Mouse (Mus musculus) MEL-GATA-1-ER (cell line): Measurements from ENCODE around the gene Cfap299.
"Not testable (repeated sequence)": the region's sequence is repeated elsewhere in the genome, so short reads cannot be mapped to it uniquely, and the experiment has no call there.

Source experiments
- DNase-seq: peaks from one replicate; pipeline ENCODE4 v3.0.0-alpha.2; 2012; ENCODE audit warnings: low read depth; ENCODE audit errors: extremely low read depth

The Cfap299 gene

DNA sequence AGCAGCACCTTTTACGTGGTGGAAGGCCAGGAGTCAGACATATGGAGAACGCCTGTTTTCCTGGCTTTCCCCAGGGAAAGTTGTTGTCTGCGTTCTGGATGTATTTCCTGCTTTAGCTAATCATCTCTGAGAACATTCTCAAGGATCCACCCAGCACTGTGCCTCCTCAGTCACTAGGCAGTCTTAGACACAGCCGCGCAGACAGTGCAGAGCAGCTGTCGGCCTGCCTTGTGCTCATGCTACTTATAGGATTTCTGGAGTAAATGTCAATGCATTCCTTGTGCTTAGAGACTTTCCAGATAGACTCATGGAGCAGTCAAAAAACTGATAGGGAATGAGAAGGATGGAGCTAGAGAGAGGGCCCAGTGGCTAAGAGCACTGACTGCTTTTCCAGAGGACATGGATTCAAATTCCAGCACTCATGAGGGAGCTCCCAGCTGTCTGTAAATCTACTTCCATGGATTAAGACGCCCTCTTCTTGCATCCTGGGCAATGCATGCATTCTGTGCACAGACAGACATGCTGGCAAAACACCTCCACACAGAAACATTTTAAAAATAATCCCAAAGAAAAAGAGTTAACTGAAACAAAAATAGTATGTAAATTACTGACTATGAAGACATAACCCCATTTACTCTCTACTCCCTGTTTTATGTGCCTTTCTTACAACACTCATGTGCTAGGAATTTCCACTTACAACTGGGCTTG, 193.3 kb downstream of the Cfap299 start:
- no peak for DNase-seq

DNA sequence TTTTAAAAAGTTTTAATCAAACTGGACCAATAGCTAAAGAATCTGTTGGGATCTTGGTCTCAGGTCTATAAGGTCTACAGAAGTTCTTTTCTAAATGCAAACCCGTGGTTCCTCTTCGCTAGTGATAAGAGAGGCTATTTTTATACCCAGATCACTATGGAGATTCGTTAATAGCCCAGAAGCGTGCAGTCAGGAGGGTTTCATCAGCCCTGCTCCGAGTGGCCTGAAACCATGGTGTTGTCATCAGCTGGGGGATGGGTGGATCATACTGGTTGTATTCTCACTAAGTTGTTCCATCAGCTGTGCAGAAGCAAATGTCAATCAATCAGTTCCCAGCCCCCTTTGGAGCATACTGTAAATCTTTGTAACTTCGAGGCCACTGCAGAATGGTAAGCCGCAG, 193.9 kb downstream of the Cfap299 start:
- DNase-seq, result no peak

DNA sequence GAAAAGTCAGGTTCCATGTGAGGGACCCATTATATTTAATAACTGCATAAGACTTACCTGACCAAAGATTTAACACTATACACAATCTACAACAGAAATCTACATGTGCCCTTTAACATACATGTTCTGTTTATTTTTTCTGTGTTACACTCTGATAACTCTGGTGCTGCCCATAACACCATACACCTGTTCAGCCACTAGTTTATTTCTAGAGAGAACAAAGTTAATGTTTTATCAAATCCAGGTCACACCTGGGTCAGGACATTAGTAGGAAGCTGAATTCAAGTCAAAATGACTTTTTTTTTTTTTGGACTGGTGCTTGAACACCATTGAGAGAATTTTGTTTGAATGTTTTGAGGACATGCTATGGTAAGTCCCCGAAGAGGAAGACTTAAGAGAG, 194.7 kb downstream of the Cfap299 start:
- no peak for DNase-seq

DNA sequence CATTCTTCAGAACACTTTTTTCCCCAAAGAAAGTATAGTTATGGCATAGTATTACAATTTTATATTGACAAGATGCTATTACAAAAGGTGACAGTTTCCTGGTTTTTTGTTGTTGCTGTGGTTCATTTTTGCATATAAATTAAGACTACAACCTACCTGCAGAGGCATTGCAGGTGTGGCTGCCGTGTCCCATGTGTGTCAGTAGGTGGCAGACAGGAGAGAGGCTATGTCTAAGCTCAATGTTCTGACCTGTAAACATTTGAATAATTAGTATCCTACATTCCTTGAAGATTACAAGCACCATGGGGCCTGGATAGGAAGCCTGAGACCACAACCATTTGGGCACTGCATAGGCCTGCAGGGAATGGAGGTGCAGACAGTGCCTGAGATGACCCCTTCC, 212.2 kb downstream of the Cfap299 start:
- no peak for DNase-seq

DNA sequence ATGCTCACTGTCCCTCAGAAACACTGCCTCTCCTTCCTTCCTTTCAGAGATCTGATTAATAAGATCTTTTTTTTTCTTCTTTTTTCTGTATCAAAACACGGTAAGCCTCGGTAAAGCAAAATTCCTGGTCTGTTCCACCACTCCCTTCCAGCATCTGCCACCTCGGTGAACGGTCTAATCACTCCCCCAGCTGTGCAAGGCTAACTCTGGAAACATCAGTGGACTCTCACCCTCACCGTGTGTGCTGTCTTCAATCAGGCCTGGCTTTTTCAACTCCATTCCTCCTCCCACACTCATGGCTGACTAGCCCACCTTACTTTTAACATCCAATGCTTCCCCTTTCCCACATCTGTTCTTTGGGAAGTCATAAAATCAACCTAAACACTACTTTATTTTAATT, 221.2 kb downstream of the Cfap299 start:
- DNase-seq, result no peak

DNA sequence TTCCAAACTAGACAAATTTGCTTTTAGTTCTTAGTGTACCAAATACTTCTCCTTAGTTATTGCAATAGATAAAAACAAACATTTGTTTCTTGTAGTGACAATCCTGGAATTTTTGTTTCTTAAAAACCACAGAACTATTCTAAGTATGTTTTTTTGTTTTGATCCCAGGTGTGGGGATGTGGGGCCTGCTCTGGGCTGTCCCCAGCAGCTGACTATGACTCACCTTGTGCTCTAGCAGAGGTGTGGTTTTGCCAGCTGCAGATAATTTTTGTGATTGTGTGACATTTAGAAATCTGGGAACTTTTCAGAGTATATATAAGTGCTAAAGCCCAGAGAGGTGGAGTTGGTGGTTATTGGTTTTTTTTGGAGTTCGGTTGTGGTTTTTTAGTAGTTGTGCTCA, 221.8 kb downstream of the Cfap299 start:
- DNase-seq, result no peak

DNA sequence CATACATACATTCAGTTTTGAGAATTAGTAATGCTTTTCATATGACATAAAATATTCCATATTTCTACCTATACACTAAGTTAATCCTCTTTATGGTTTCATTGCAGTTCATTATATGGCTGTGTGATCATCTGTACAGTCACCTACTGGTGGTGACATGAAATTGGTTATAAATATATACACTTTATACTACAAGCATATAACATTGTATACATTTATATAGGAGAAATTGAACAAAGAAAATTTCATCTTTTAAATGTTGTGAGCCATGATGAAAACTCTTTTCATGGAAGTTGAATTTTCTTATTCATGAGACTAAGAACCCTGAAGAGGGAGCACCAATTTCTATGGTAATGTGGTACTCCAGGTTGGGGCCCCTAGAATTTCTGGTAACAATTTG, 223.3 kb downstream of the Cfap299 start, which contains the start of gene Gm11111:
Gene Gm11111, plus strand, starts transcription at position 301 of the 400 bp plus-strand sequence.
- no peak for DNase-seq

DNA sequence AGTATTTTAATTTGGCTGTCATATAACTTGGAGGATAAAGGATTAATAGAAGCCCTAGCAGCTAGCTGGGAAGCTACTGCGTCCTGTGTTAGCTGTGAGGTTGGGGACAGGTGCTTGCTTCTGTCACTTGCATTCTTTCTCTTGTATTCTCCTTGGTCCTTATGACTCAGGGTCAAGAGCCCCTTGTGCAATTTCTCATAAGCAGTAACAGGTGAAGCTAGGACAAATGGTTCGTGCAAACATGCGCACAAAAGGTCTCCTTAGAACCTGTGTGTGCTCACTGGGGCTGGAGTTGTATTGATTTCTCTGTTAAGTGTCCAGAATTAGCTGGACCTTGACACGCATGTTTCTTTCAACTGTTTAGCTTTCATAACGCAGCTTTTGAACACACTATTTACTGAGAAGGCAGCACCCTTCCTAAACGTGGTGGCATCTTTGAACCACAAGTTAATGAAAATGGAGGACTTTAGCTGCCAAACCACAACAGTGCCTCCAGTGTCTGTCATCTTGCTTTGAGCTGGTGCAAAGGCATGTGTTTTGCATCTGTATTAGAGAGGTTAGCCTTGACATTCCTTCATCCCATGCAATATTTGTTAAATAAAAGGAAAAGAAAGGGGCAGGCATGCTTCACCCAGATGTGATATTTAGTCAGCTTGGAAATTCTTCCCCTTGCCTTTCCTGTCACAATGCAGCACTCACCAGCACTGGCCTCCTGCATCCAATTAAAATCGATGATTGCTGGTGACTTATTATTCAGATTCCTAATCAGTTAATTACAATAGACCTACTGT, 223.9 kb downstream of the Cfap299 start:
- DNase-seq, result no peak

DNA sequence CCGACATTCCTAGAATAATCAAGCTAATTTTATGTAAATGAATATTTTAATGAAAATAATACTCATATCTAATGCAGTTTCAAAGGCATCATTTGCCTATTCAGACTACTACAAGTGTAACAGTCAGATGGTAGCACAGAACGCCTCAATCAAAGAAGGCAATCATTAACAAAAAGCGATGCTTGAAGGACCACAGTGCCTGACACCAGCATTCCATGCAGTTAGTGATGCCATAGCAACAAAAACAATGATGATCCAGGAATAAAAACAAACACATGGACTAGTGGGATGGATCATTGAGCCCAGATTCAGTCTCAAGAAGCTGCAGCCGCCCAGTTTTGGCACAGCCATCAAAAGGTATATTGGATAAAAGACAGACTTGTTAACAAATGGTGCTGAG, 232.2 kb downstream of the Cfap299 start:
- DNase-seq, result no peak

DNA sequence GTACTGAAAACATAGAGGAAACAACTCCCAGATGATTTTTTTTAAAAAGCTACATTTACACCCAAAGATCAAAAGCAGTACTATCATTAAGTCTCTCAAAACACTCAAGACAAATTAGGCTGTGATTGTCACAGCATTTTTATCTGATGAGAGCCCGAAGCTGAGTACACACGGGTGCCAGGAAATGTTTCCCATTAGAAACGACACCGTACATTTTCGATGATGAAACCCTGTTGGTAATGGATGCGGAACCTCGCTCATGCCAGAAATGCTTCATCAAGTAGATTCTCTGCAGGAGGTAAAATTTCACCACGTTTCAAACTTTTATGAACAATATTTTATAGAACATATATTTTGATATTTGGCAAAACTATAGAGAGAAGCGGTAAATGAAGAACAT, 233.7 kb downstream of the Cfap299 start:
- DNase-seq, result no peak

DNA sequence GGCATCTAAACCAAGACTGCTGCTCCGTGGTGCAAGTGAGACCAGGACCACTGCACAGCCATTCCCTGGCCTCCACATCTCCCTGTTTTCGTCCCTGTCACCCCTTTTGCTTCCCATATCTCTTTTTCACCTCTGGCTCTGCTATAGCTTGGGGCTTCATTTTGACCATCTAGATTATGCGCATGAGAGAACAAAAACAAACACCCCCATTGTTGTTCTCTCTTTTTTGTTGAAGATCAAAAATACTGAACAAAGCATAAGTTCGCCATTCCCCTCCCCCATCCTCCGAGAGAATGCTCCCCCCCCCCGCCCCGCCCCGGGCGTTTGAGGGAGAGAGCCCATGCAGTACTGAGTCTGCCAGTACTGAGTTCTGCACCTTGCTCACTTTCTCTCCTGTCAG, 234.7 kb downstream of the Cfap299 start:
- no peak for DNase-seq

DNA sequence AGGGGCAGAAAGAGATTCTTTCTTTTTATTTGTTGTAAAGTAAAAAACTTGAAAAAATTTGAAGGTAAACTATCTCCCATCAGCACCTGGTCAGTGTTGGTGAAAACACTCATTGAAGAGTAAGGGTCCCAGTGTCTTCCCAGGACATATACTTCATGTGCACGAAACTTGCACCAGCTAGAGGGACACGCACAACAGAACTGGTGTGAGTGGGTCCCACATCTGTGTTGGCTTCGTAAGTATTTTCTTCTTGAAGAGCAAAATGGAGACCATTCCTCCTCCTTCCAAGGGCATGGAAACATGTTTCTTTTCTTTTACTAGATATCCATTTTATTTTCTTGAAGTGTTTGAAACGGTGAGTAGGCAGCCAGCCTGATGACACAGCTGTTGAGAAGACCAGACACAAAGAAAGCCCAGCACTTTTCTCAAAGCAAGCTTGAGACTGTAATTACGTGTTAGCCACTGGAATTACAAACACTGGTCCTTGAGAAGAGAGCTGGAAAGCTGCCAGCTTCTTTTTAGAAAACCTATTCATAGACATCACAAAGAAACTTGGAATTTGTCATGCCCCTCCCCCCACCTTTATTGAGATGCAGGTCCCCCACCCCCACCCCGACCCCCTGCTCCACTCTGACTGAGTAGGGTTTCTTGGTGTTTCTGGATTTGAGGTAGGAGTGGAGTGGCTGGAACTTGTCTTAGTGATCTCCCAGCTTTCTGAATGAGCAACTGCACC, 237.5 kb downstream of the Cfap299 start:
- DNase-seq, result no peak

DNA sequence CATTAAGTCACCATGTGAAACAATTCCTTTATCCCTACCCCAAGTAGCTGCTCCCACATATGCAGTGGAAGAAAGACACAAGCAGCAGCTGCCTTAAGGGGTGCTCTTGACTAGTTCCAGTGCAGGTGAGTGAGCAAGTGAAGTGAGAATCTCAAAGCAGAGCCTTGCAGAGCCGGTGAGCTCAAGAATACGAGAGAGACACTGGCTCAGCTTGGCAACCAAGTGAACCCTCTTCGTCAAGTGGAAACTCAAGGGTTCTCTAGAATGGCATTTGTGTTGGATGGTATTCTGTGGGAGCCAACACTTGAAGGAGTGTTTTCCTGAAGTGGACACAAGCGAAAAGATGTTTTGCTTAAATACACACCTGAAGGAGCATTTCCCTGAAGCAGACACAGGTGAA, 239.4 kb downstream of the Cfap299 start:
- no peak for DNase-seq

DNA sequence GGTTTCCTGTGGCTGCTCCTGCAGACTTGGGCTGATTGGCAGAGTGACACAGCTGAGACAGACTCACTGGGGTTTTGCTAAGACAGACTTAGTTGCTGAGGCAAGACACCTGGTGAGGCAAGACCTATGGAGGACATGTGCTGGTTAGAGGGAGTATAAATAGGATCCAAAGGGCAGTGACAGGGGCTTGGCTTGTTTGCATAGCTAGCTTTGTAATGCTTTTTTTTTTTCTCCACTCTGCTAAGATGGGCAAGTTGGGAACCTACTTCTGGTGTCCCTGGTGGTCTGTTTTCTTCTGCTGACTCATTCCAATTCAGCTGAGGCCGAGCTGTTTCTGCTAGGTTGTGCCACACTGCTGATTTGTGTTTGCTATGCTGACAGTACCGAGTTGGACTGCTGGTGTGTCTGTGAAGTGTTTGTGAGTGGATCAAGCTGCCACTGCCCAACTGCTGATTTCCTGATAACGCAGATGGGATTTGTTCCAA, 240.0 kb downstream of the Cfap299 start:
- DNase-seq, result no peak

DNA sequence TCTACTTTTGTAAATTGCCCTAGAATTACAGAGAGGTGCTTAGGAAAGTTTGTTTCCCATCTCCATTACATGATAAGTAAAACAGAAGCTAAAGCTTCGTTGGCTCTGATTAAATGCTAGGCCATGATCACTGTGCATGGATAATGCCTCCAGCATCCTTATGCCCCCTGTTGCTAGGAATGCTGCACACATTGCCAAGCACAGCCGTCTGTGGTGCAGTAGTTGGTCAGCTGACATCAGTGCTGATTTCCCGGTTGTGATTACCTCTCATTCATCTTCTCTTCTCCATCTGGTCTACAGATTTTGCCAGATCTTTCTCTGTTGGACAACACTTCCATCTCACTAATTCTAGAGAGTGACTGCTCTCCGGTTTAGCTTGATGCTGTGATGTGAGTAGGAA, 243.3 kb downstream of the Cfap299 start:
- DNase-seq, result no peak

DNA sequence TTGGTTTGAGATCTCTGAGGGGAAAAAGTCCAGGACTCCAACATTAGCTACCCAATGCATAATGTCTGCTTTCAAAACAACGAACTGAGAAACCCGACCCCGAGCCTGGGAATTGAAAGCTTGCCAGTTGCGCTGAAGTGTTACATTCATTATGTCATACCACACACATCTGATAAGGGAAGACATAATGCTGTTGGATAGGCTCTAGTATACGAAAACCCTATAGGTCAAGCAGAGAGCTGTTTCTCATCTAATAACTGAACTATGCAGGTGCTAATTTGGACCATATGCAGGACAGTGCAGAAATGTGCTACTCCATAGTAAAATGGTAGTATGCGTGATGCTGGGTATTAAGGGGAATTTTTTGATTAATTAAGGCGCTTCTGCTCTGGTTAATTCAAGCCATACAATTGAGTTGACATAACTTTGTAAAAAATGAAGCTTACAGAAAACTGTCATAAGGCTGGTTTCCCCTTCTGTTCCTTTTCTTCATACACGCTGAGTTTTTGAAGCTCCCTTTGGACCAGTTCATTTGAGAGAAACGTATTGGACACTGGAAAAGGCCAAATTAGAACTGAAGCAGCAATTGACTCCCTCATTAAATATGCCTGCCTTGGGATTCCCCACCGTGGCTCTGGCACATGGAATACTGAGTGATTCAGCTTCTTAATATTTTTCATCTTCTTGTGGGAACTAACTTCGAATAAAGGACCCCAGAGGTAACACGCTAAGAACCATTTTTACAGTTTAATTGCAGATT, 245.8 kb downstream of the Cfap299 start:
- DNase-seq, result no peak

DNA sequence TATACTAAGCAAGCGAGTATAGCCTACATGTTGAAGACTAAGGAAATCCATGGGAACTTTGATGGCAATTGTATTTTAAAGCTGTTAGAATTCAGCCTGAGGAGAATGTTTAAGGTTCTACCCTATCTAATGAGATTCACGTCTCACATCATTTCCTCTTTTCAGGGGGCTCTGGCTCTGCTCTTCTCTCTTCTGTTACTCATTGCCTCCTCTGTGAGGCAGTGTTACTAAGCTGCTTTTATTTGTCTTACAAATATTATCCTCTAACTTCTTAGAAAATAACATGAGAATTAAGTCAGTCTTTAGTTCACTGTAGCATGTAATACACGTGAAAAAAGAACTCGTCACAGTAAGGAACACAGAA, 246.3 kb downstream of the Cfap299 start:
- no peak for DNase-seq

DNA sequence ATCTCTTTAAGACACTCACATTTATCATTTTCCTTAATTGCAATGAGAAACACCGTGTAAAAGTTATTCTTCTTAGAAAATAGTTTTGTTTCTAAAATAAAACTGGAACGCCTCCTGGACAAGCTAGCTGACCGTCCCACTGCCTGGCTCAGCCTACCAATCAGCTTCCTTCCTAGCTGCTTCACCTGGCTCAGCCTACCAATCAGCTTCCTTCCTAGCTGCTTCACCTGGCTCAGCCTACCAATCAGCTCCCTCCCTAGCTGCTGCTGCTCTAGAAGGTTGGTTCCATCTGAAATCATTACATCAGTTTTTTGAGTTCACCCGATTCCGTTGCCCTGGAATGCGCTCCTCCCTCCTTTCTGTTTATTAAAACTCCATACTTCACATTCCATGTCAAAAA, 247.4 kb downstream of the Cfap299 start:
- DNase-seq, result not testable (repeated sequence)

DNA sequence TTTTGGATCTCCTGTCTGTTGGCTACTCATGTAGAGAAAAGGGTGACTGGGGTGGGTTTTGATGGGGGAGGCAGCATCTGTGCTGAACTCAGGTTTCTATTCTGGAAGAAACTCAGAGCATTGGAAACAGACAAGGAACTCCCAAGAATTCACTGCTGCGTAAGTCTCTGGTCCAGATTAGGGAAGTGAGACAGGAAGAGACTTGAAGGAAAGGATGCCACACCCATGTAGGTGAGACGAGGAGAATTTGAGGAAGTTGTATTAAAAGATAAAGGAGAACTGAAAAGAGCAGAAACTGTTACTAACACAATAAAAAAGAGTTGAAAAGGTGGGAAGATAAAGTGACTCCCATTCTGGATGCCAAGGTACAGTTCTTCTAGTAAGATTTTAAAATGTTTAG, 249.3 kb downstream of the Cfap299 start:
- peak; percentile 11 for DNase-seq

DNA sequence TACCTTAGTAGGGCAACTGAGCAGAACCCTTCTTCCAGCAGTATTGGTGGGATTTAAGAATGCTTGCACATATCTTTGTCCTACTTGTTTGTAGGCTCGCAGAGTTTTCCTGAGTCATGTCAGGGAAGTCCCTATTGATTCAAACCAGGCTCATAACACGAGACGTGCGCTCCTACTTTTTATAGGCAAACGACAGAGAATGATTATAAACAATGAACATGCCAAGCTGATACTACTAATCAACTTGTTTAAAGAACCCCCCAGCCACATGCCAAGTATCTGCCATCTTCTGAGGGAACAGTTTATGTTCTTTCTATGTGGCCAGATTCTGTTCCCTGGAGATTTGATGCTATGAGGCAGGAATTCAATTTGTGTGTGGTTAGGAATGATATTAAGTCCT, 251.7 kb downstream of the Cfap299 start:
- DNase-seq, result no peak

DNA sequence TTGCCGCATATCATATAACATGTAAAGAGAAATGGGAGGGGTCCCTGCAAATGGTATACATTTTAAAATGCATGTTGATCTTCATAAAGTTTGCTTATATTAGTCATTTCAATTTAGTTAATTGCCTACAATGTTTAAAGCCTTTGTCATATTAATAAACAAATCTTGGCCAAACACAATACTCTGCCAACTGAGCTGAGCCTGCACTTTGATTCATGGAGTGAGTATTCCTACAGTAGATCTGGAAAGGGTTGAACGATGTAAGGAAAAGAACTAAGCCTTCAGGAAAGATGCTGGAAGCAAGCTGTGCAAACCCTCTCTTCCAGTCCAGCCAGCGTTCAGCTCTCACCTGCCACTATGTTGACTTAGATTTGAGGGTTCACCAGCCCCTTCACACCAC, 252.9 kb downstream of the Cfap299 start:
- DNase-seq, result no peak
